Mouse (Mus musculus): Measurements from ENCODE around the gene Dmbx1.

DNA sequence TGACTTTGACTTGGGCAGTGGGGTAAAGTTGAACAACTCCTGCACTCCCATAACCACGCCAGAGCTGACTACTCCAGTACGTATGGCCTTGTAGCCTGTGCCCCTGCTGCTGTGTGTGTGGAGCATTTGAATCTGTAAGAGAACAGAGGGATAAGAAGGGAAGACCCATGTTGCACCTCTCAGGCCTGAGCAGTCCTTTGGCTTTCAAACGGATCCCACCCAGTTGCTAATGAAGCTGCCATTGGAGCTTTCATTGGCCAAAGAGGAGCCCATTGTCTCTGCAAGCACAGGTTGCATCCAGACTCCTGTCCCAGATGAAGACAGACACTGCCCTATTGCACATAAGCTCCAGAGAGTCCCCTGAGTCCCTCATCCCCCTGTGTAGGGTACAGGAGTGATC is 66.5 kb downstream of the Dmbx1 start:
- TF ChIP-seq POLR2A (IDR thresholded peaks at IDR 0.05; ENCODE audit: borderline replicate concordance, insufficient read depth, low read length) (no peak), CTCF (IDR thresholded peaks at IDR 0.05; ENCODE audit: borderline replicate concordance, insufficient read depth, low read depth, low read length) (no peak)

All from cerebellum, adult 2 months (tissue).